Mouse (Mus musculus): ENCODE data around the gene Slc18b1. TPM values are rescaled to one million over a fixed set of nuclear protein-coding genes. Genes with fewer than 3 reads are reported as not detected.

Gene Slc18b1
- total RNA-seq, 2 experiments from 2014 or later, result 2.8 TPM; not detected in 1

Other genes starting within 250 kb of the Slc18b1 start
- gene Rps12, start 9.7 kb upstream of the Slc18b1 start, total RNA-seq (2014; fragmentation: Nextera tagmentation), result 9,329 and 9,382 TPM in 2 replicates
- gene Rps12, start 9.7 kb upstream of the Slc18b1 start, total RNA-seq (2017), result 1,810 and 2,372 TPM in 2 replicates
- not detected in 2 replicates for gene Vnn3, start 54.5 kb downstream of the Slc18b1 start, total RNA-seq (2014; fragmentation: Nextera tagmentation)
- 0.34 TPM in 1 of 2 replicates, not detected in the other for gene Vnn3, start 54.5 kb downstream of the Slc18b1 start, total RNA-seq (2017)
- gene Vnn1, start 97.7 kb downstream of the Slc18b1 start, total RNA-seq (2014; fragmentation: Nextera tagmentation), result not detected in 2 replicates
- gene Vnn1, start 97.7 kb downstream of the Slc18b1 start, total RNA-seq (2017), result not detected in 2 replicates
- gene Taar1, start 123.4 kb downstream of the Slc18b1 start, total RNA-seq (2014; fragmentation: Nextera tagmentation), result not detected in 2 replicates
- gene Taar1, start 123.4 kb downstream of the Slc18b1 start, total RNA-seq (2017), result not detected in 2 replicates
- not detected in 2 replicates for gene Taar2, start 141.6 kb downstream of the Slc18b1 start, total RNA-seq (2014; fragmentation: Nextera tagmentation)
- gene Taar2, start 141.6 kb downstream of the Slc18b1 start, total RNA-seq (2017), result not detected in 2 replicates
- gene Taar3, start 152.6 kb downstream of the Slc18b1 start, total RNA-seq (2014; fragmentation: Nextera tagmentation), result not detected in 2 replicates
- not detected in 2 replicates for gene Taar3, start 152.6 kb downstream of the Slc18b1 start, total RNA-seq (2017)
- gene Taar4, start 163.5 kb downstream of the Slc18b1 start, total RNA-seq (2014; fragmentation: Nextera tagmentation), result not detected in 2 replicates
- gene Taar4, start 163.5 kb downstream of the Slc18b1 start, total RNA-seq (2017), result not detected in 2 replicates
- not detected in 2 replicates for gene Taar5, start 173.7 kb downstream of the Slc18b1 start, total RNA-seq (2014; fragmentation: Nextera tagmentation)
- gene Taar5, start 173.7 kb downstream of the Slc18b1 start, total RNA-seq (2017), result not detected in 2 replicates
- not detected in 2 replicates for gene Taar6, start 188.7 kb downstream of the Slc18b1 start, total RNA-seq (2014; fragmentation: Nextera tagmentation)
- not detected in 2 replicates for gene Taar6, start 188.7 kb downstream of the Slc18b1 start, total RNA-seq (2017)
- not detected in 2 replicates for gene Taar7a, start 196.5 kb downstream of the Slc18b1 start, total RNA-seq (2014; fragmentation: Nextera tagmentation)
- gene Taar7a, start 196.5 kb downstream of the Slc18b1 start, total RNA-seq (2017), result not detected in 2 replicates
- not detected in 2 replicates for gene Taar7b, start 203.0 kb downstream of the Slc18b1 start, total RNA-seq (2014; fragmentation: Nextera tagmentation)
- gene Taar7b, start 203.0 kb downstream of the Slc18b1 start, total RNA-seq (2017), result not detected in 2 replicates
- not detected in 2 replicates for gene Taar7d, start 230.2 kb downstream of the Slc18b1 start, total RNA-seq (2014; fragmentation: Nextera tagmentation)
- not detected in 2 replicates for gene Taar7d, start 230.2 kb downstream of the Slc18b1 start, total RNA-seq (2017)
- not detected in 2 replicates for gene Taar7e, start 240.6 kb downstream of the Slc18b1 start, total RNA-seq (2014; fragmentation: Nextera tagmentation)
- not detected in 2 replicates for gene Taar7e, start 240.6 kb downstream of the Slc18b1 start, total RNA-seq (2017)